Mouse (Mus musculus) MEL (cell line): ENCODE results near the gene Ggnbp2. TPM values are rescaled to one million over a fixed set of nuclear protein-coding genes. Genes with fewer than 3 reads are reported as not detected.
A peak's percentile ranks its signal among the peaks of the same experiment; 100 is the strongest.

ENCODE experiments used
- DNase-seq: peaks from one replicate; pipeline ENCODE4 v3.0.0; 2011; ENCODE audit warnings: low read depth, low spot score
- H3K27ac ChIP-seq: 2 replicates; pipeline ENCODE4 v1.5.1; 2012; ENCODE audit warnings: low read depth, mild to moderate bottlenecking, control low read depth, low read length, moderate library complexity; ENCODE audit not compliant: control insufficient read depth
- H3K27me3 ChIP-seq, 2 experiments: fragments of 150-350 bp in 1 of 2; sonication (generic) in 1 of 2; 2 replicates each; pipeline ENCODE4 v1.6.1; 2012; ENCODE audit warnings: low read length in 2 of 2, mild to moderate bottlenecking in 2 of 2, improper control_type of control experiment in 1 of 2, moderate library complexity in 1 of 2; ENCODE audit not compliant: insufficient read depth in 2 of 2, control insufficient read depth in 1 of 2
- H3K36me3 ChIP-seq, 2 experiments: 2 replicates each; pipeline ENCODE4 v1.6.1; 2012 to 2014; ENCODE audit warnings: low read length in 2 of 2, improper control_type of control experiment in 1 of 2, inconsistent platforms in 1 of 2, mild to moderate bottlenecking in 1 of 2; ENCODE audit not compliant: insufficient read depth in 2 of 2, control insufficient read depth in 1 of 2
- H3K4me1 ChIP-seq, 2 experiments: fragments of 150-350 bp in 1 of 2; sonication (generic) in 1 of 2; 2 replicates each; pipeline ENCODE4 v1.6.1; 2012; ENCODE audit warnings: low read length in 2 of 2, improper control_type of control experiment in 1 of 2, mild to moderate bottlenecking in 1 of 2; ENCODE audit not compliant: insufficient read depth in 2 of 2, control insufficient read depth in 1 of 2
- H3K4me3 ChIP-seq, 2 experiments: fragments of 150-350 bp in 1 of 2; sonication (generic) in 1 of 2; 2 replicates each; pipeline ENCODE4 v1.5.1; 2012; ENCODE audit warnings: low read depth in 2 of 2, low read length in 2 of 2, mild to moderate bottlenecking in 2 of 2, moderate library complexity in 2 of 2, control low read depth in 1 of 2, improper control_type of control experiment in 1 of 2; ENCODE audit not compliant: control insufficient read depth in 1 of 2, insufficient read depth in 1 of 2
- H3K79me2 ChIP-seq: 2 replicates; pipeline ENCODE4 v1.6.1; 2012; ENCODE audit warnings: mild to moderate bottlenecking, low read length, moderate library complexity; ENCODE audit not compliant: control insufficient read depth, poor library complexity, insufficient read depth
- H3K9ac ChIP-seq: 2 replicates; pipeline ENCODE4 v1.6.1; 2012; ENCODE audit warnings: low read depth, mild to moderate bottlenecking, control low read depth, low read length, moderate library complexity; ENCODE audit not compliant: control insufficient read depth, poor library complexity, severe bottlenecking
- H3K9me3 ChIP-seq: fragments of 150-350 bp; sonication (generic); replicated peaks from 2 replicates; pipeline ENCODE4 v1.6.1; 2012; ENCODE audit warnings: mild to moderate bottlenecking, low read length, improper control_type of control experiment, moderate library complexity; ENCODE audit not compliant: insufficient read depth
- BHLHE40 ChIP-seq: IDR thresholded peaks from 2 replicates; pipeline ENCODE4 v1.6.1; 2012; ENCODE audit warnings: low read depth, mild to moderate bottlenecking, inconsistent platforms, low read length, improper control_type of control experiment, borderline replicate concordance
- CTCF ChIP-seq, 3 experiments: IDR thresholded peaks in 2 of 3; conservative IDR thresholded peaks in 1 of 3; 2 replicates each; pipeline ENCODE4 v1.5.1; 2011 to 2012; ENCODE audit warnings: low read length in 3 of 3, low read depth in 2 of 3, mild to moderate bottlenecking in 2 of 3, improper control_type of control experiment in 1 of 3, inconsistent platforms in 1 of 3, mixed read lengths in 1 of 3, moderate library complexity in 1 of 3; ENCODE audit not compliant: control insufficient read depth in 1 of 3, insufficient read depth in 1 of 3, poor library complexity in 1 of 3, severe bottlenecking in 1 of 3
- EP300 ChIP-seq, 2 experiments: IDR thresholded peaks; 2 replicates each; pipeline ENCODE4 v1.6.1; 2011; ENCODE audit warnings: improper control_type of control experiment in 2 of 2, low read length in 2 of 2, low read depth in 1 of 2, mild to moderate bottlenecking in 1 of 2
- JUND ChIP-seq: IDR thresholded peaks from 2 replicates; pipeline ENCODE4 v1.6.1; 2011; ENCODE audit warnings: low read depth, mild to moderate bottlenecking, improper control_type of control experiment, low read length
- KAT2A ChIP-seq: conservative IDR thresholded peaks from 2 replicates; pipeline ENCODE4 v1.6.1; 2012; ENCODE audit warnings: low read depth, low read length, improper control_type of control experiment, inconsistent platforms
- MAFK ChIP-seq: IDR thresholded peaks from 2 replicates; pipeline ENCODE4 v1.6.1; 2011; ENCODE audit warnings: low read depth, mild to moderate bottlenecking, low read length, improper control_type of control experiment, borderline replicate concordance
- MAZ ChIP-seq: IDR thresholded peaks from 2 replicates; pipeline ENCODE4 v1.6.1; 2012; ENCODE audit warnings: low read depth, mild to moderate bottlenecking, inconsistent platforms, low read length, improper control_type of control experiment
- MEF2A ChIP-seq: IDR thresholded peaks from 2 replicates; pipeline ENCODE4 v1.6.1; 2014; ENCODE audit warnings: low read depth, mild to moderate bottlenecking, inconsistent platforms, low read length, improper control_type of control experiment; ENCODE audit not compliant: poor library complexity, insufficient replicate concordance, severe bottlenecking; ENCODE audit errors: extremely low read depth
- MYB ChIP-seq: IDR thresholded peaks from 2 replicates; pipeline ENCODE4 v1.6.1; 2011; ENCODE audit warnings: mild to moderate bottlenecking, low read depth, low read length, improper control_type of control experiment
- NELFE ChIP-seq: IDR thresholded peaks from 2 replicates; pipeline ENCODE4 v1.6.1; 2011; ENCODE audit warnings: low read depth, low read length, improper control_type of control experiment
- NRF1 ChIP-seq: IDR thresholded peaks from 2 replicates; pipeline ENCODE4 v1.6.1; 2014; ENCODE audit warnings: low read depth, mild to moderate bottlenecking, inconsistent platforms, low read length, improper control_type of control experiment, moderate library complexity; ENCODE audit not compliant: poor library complexity, insufficient read depth, severe bottlenecking
- POLR2A ChIP-seq, 2 experiments: IDR thresholded peaks; 2 replicates each; pipeline ENCODE4 v1.6.1; 2011 to 2012; ENCODE audit warnings: low read length in 2 of 2, mild to moderate bottlenecking in 2 of 2, control low read depth in 1 of 2, improper control_type of control experiment in 1 of 2, low read depth in 1 of 2, moderate library complexity in 1 of 2; ENCODE audit not compliant: control insufficient read depth in 1 of 2, insufficient read depth in 1 of 2, poor library complexity in 1 of 2
- POLR2AphosphoS5 ChIP-seq: IDR thresholded peaks from 2 replicates; pipeline ENCODE4 v1.6.1; 2012; ENCODE audit warnings: low read depth, borderline replicate concordance, mild to moderate bottlenecking, inconsistent platforms, low read length, moderate library complexity, mixed read lengths
- RAD21 ChIP-seq: IDR thresholded peaks from 2 replicates; pipeline ENCODE4 v1.6.1; 2011; ENCODE audit warnings: mild to moderate bottlenecking, low read depth, low read length, improper control_type of control experiment
- RCOR1 ChIP-seq: IDR thresholded peaks from 2 replicates; pipeline ENCODE4 v1.6.1; 2012; ENCODE audit warnings: low read depth, mild to moderate bottlenecking, inconsistent platforms, low read length, improper control_type of control experiment
- SMC3 ChIP-seq: IDR thresholded peaks from 2 replicates; pipeline ENCODE4 v1.6.1; 2011; ENCODE audit warnings: low read depth, low read length, improper control_type of control experiment
- TAL1 ChIP-seq: IDR thresholded peaks from 2 replicates; pipeline ENCODE4 v1.6.1; 2012; ENCODE audit warnings: mild to moderate bottlenecking, inconsistent platforms, low read length, moderate library complexity, mixed read lengths
- TBP ChIP-seq: IDR thresholded peaks from 2 replicates; pipeline ENCODE4 v1.8.0; 2011; ENCODE audit warnings: low read depth, low read length, improper control_type of control experiment
- TCF12 ChIP-seq: IDR thresholded peaks from 2 replicates; pipeline ENCODE4 v1.6.1; 2014; ENCODE audit warnings: low read depth, mild to moderate bottlenecking, inconsistent platforms, low read length, improper control_type of control experiment, moderate library complexity
- UBTF ChIP-seq: IDR thresholded peaks from 2 replicates; pipeline ENCODE4 v1.6.1; 2012; ENCODE audit warnings: low read depth, mild to moderate bottlenecking, inconsistent platforms, low read length, improper control_type of control experiment, moderate library complexity, borderline replicate concordance; ENCODE audit not compliant: insufficient read depth
- ZKSCAN1 ChIP-seq: IDR thresholded peaks from 2 replicates; pipeline ENCODE4 v1.6.1; 2012; ENCODE audit warnings: low read depth, mild to moderate bottlenecking, inconsistent platforms, low read length, improper control_type of control experiment, moderate library complexity
- ZMIZ1 ChIP-seq: IDR thresholded peaks from 2 replicates; pipeline ENCODE4 v1.6.1; 2012; ENCODE audit warnings: low read depth, mild to moderate bottlenecking, inconsistent platforms, low read length, improper control_type of control experiment, moderate library complexity
- ZNF384 ChIP-seq: IDR thresholded peaks from 2 replicates; pipeline ENCODE4 v1.6.1; 2012; ENCODE audit warnings: low read depth, mild to moderate bottlenecking, inconsistent platforms, low read length, improper control_type of control experiment
- polyA plus RNA-seq, 2 experiments: library from polyadenylated mRNA; stranded (reverse) in 1 of 2; unstranded in 1 of 2; fragments of >175 nt in 1 of 2; fragments of >200 nt in 1 of 2; gene quantifications; 2 replicates each; pipeline versions ENCODE4 v1.2.1 to v1.2.4; 2012; ENCODE audit warnings: low replicate concordance in 2 of 2, low read depth in 1 of 2; ENCODE audit not compliant: insufficient read length in 2 of 2, insufficient read depth in 1 of 2, missing spikeins in 1 of 2
- total RNA-seq: library from RNA; depleted of rRNA; stranded (reverse); fragments of 300-350 nt; gene quantifications from 2 replicates; pipeline ENCODE4 v1.2.3, GENCODE M21; 2012

The Ggnbp2 gene
- total and polyA plus RNA-seq, 3 experiments, result 55.4 to 89.6 (median 83.0) TPM

DNA sequence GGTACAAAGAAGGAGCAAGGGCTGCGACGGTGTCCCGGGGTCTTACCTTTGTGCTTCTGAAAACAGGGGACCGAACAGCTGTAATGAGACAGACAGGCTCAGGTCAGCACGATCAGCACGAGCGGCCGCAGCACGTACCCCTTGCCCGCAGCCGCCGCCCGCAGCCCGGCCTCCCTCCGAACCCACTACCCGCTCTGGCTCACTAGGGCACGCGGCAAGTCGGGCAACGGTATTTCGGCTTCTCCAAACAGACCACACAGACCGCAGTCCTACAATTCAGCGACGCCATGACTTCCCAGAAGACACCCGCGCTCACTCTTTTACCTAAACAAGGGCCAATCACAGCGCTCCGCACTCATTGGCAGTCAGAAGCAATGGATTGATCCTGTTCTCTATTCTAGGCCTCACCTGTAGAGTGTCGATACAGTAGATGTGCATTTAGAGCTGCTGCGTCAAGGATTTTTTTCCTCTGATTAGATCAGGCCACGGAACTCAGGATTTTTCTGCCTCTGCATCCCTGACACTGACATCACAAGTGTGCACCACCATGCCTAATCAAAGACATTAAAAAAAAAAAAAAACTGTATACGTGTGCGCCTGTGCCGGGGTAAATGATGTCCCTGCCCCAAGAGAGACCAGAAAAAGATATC, 45.6 kb upstream of the Ggnbp2 start, which contains the start of gene Znhit3 (continued):
- TF ChIP-seq TAL1 (no peak), POLR2A (IDR thresholded peaks at IDR 0.05; ENCODE audit: control insufficient read depth in 1 of 2, insufficient read depth in 1 of 2, low read depth in 1 of 2, low read length in 2 of 2, poor library complexity in 1 of 2) (peak; percentile 85 to 94), NRF1 (peak; percentile 17; the same call in 1 of the 2 replicates)

DNA sequence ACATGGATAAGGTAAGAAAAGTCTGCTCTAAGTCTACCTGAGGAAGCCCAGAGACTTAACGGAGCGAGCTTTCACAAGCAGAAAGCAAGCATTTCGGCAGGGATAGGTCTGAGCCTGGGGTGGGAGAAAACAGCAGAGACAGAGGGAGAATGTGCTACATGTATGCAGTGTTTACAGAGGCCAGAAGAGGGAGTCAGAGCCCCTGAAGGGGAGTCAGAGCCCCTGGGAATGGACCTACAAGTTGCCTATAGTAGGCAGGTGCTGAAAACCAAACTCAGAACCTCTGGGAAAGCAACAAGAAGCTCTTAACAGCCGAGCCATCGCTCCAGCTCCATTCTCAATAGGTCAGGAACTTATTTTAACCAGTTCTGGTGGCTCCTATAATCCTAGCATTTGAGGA, 44.1 kb upstream of the Ggnbp2 start:
- Histone ChIP-seq H3K36me3 (peaks cover 11 to 19% of the 10 kb centered on the region in 2 experiments), H3K4me3 (no peak overlapping the region), H3K27me3 (no peaks in the 10 kb centered on the region), H3K27ac (no peak overlapping the region), H3K9ac (no peak overlapping the region), H3K79me2 (peaks cover 12% of the 10 kb centered on the region)
- peak; percentile 30; the same call in 1 of the 2 replicates for TF ChIP-seq SMC3
- TF ChIP-seq MAZ, result no peak
- TF ChIP-seq CTCF (IDR thresholded peaks at IDR 0.05 in 2 of 3, conservative IDR thresholded peaks at IDR 0.05 in 1 of 3; ENCODE audit: control insufficient read depth in 1 of 3, insufficient read depth in 1 of 3, low read depth in 2 of 3, low read length in 3 of 3, poor library complexity in 1 of 3, severe bottlenecking in 1 of 3), result peak; percentile 21 to 45 (median 40); a peak in 5 of 6 replicates
- TF ChIP-seq KAT2A, result no peak
- no peak for TF ChIP-seq UBTF
- TF ChIP-seq MAFK, result no peak
- no peak for TF ChIP-seq EP300 (IDR thresholded peaks at IDR 0.05; ENCODE audit: low read depth in 1 of 2, low read length in 2 of 2)
- no peak for TF ChIP-seq ZKSCAN1
- TF ChIP-seq RAD21, result peak; percentile 2; the same call in 1 of the 2 replicates
- TF ChIP-seq POLR2A (IDR thresholded peaks at IDR 0.05; ENCODE audit: control insufficient read depth in 1 of 2, insufficient read depth in 1 of 2, low read depth in 1 of 2, low read length in 2 of 2, poor library complexity in 1 of 2), result no peak
- TF ChIP-seq, all 39 proteins: peak for 3
- H3K4me1 ChIP-seq, result peaks cover 0 to 16% of the 10 kb centered on the region in 2 experiments; a peak in 3 of 4 replicates
- peak; percentile 69 for DNase-seq
- H3K9me3 ChIP-seq, result no peaks in the 10 kb centered on the region

DNA sequence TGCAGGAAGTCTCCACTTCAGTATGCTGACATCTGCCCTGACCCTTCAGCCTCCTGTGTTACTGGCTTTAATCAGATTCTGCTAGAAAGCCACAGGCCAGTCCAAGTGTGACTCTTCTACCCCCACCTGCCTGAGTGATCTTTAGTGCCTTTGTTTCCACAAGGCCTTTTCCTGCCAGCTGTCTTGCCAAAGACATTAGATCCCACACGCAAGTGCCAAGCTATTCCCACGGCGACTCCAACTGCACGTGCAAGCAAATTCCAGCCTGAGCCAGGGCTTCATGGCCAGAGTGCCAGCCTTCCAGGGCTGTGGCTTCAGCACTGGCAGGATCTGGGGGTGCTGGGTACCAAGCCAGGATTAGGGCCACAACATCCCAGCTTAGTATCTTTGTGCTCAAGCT, 39.8 kb upstream of the Ggnbp2 start:
- no peak overlapping the region for H3K27ac ChIP-seq
- peaks cover 4% of the 10 kb centered on the region for H3K79me2 ChIP-seq
- H3K9ac ChIP-seq, result no peak overlapping the region
- H3K4me3 ChIP-seq, result no peak overlapping the region
- TF ChIP-seq NRF1 (no peak), TCF12 (no peak), POLR2AphosphoS5 (no peak), NELFE (no peak), CTCF (IDR thresholded peaks at IDR 0.05 in 2 of 3, conservative IDR thresholded peaks at IDR 0.05 in 1 of 3; ENCODE audit: control insufficient read depth in 1 of 3, insufficient read depth in 1 of 3, low read depth in 2 of 3, low read length in 3 of 3, poor library complexity in 1 of 3, severe bottlenecking in 1 of 3) (no peak), RCOR1 (no peak), MEF2A (no peak), SMC3 (no peak), BHLHE40 (no peak), ZMIZ1 (no peak), ZNF384 (no peak), JUND (no peak), MAFK (no peak), TBP (no peak), MYB (no peak)
- H3K36me3 ChIP-seq, result peaks cover 5 to 19% of the 10 kb centered on the region in 2 experiments; a peak in 3 of 4 replicates
- H3K27me3 ChIP-seq, result no peaks in the 10 kb centered on the region
- DNase-seq, result no peak
- H3K9me3 ChIP-seq, result no peaks in the 10 kb centered on the region
- no peaks in the 10 kb centered on the region; a peak in 1 of 4 replicates for H3K4me1 ChIP-seq
